Mouse (Mus musculus): ENCODE measurements around the gene Tlx2. TPM values are rescaled to one million over a fixed set of nuclear protein-coding genes. Genes with fewer than 3 reads are reported as not detected.

Tlx2 gene
- total RNA-seq, 1 experiment: 0.58 TPM

DNA sequence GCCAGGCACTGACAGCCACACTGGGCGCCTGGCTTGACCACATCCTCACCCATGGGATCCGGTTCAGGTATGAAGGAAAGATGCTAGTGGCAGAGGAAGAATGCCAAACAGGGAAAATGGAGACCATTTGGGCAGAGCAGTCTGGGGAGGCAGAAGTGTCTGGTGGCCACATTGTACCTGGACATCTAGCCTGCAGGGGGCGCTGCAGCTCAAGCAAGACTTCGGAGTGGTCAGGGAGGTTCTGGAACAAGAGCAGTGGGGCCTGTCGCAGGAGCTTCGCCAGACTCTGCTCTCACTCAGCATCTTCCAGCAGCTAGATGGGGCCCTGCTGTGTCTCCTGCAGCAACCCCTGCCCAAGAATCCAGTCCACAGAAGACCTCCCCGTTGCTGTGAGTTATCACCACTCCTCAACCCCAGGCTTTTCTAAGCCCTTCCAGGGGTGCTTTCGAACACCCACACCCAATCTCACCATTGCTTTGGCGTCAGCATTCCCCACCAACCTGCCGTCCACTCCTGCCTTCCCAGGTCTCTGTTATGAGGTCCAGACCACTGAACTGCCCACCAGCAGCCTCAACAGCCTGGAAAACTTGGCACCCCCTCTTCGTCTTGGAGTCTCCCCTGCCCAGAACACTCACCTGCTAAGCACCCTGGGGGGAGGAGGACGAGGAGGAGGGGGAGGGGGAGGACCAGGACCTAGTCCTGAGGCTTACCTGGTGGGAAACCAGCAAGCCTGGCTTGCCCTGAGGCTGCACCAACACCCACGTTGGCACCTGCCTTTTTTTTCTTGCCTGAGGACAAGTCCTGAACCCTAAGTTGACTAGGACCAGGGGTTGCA is 37.7 kb upstream of the Tlx2 start:
- in situ Hi-C loops (cut with MboI; ENCODE audit: low sequenced_read_pairs in 2 of 2, unreplicated experiment in 2 of 2): no loop called here
- no peak overlapping the region for H3K27ac ChIP-seq (ENCODE audit: insufficient read depth, low read depth, low read length, poor library complexity, severe bottlenecking)
- peak overlapping the region in 1 of 2 experiments; percentile 93; a peak in 2 of 4 replicates for H3K4me3 ChIP-seq (ENCODE audit: insufficient read depth in 1 of 2, low read depth in 1 of 2, low read length in 2 of 2, poor library complexity in 1 of 2, severe bottlenecking in 1 of 2)

DNA sequence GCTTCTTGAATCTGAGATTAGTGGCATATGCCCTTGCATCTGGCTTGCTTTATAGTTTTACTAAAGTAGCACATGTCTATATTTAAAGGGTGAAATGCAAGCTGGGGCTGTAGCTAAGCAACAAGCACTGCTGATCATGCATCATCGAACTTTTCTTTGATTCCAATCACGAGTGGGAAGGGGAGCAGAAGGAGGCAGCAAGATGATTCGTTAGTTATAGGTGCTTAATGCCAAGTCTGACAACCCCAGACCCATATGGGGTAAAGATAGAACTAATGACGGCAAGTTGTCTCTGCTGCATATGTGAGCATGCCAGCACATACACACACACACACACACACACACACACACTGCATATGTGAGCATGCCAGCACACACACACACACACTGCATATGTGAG is 34.1 kb upstream of the Tlx2 start:
- Histone ChIP-seq H3K4me1 (ENCODE audit: control insufficient read depth in 2 of 2, insufficient read depth in 2 of 2, low read length in 2 of 2, poor library complexity in 1 of 2) (0 out of 4 replicates have a peak, but pooled peaks cover 0 to 3% of the 10 kb centered on the region in 2 experiments), H3K36me3 (ENCODE audit: control insufficient read depth, insufficient read depth, low read length, poor library complexity, severe bottlenecking) (no peaks in the 10 kb centered on the region), H3K4me3 (ENCODE audit: insufficient read depth in 1 of 2, low read depth in 1 of 2, low read length in 2 of 2, poor library complexity in 1 of 2, severe bottlenecking in 1 of 2) (no peak overlapping the region), H3K9me3 (ENCODE audit: control insufficient read depth, insufficient read depth, low read depth, low read length) (no peaks in the 10 kb centered on the region), H3K27ac (ENCODE audit: insufficient read depth, low read depth, low read length, poor library complexity, severe bottlenecking) (no peak overlapping the region), H3K9ac (ENCODE audit: insufficient read depth, low read depth, low read length, poor library complexity, severe bottlenecking) (no peak overlapping the region)
- DNase-seq (ENCODE audit: low read depth, low spot score): no peak
- TF ChIP-seq CHD2 (IDR thresholded peaks at IDR 0.05; ENCODE audit: low read depth, low read length) (no peak), MAFK (IDR thresholded peaks at IDR 0.05; ENCODE audit: insufficient read depth, low read depth, low read length) (no peak)
- in situ Hi-C loops (cut with MboI; ENCODE audit: low sequenced_read_pairs in 2 of 2, unreplicated experiment in 2 of 2): no loop called here

More for the DNA sequence above, 37.7 kb upstream of the Tlx2 start:
- DNase-seq (ENCODE audit: low read depth, low spot score): peak; percentile 73
- Histone ChIP-seq H3K36me3 (ENCODE audit: control insufficient read depth, insufficient read depth, low read length, poor library complexity, severe bottlenecking) (no peaks in the 10 kb centered on the region), H3K9ac (ENCODE audit: insufficient read depth, low read depth, low read length, poor library complexity, severe bottlenecking) (no peak overlapping the region; the same call in 1 of the 2 replicates), H3K4me1 (ENCODE audit: control insufficient read depth in 2 of 2, insufficient read depth in 2 of 2, low read length in 2 of 2, poor library complexity in 1 of 2) (0 out of 4 replicates have a peak, but pooled peaks cover 0 to 3% of the 10 kb centered on the region in 2 experiments), H3K9me3 (ENCODE audit: control insufficient read depth, insufficient read depth, low read depth, low read length) (no peaks in the 10 kb centered on the region)
- TF ChIP-seq HCFC1 (IDR thresholded peaks at IDR 0.05; ENCODE audit: borderline replicate concordance, insufficient read depth, low read length) (no peak), ZC3H11A (IDR thresholded peaks at IDR 0.05; ENCODE audit: borderline replicate concordance, low read depth, low read length) (no peak), CHD2 (IDR thresholded peaks at IDR 0.05; ENCODE audit: low read depth, low read length) (no peak), ZNF384 (IDR thresholded peaks at IDR 0.05; ENCODE audit: low read depth, low read length) (no peak)

DNA sequence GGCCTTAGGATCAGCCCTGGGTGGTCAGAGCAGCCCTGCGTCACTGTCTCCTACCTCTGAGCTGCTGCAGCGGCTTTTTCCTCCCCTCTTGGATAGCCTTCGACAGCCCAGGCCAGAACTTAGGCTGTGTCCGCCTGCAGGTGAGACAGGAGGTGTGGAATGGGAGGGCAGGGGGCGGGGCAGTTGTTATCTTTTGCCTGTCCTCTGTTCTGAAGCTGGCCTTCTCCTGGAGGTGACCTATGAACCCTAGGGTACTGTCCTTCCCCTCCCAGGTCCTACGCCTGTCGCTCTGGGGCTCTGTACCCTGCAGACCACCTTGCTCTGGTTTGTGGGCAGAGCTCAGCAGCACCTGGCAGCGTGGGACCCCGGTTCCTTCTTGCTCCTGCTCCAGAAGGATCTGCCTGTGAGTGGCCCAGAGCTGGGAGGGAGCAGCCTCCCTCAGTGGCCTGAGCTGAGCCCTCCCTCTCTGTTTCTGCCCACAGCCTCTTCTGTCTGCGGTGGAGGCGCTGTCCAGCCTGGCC is 33.1 kb upstream of the Tlx2 start:
- H3K27ac ChIP-seq (ENCODE audit: insufficient read depth, low read depth, low read length, poor library complexity, severe bottlenecking): no peak overlapping the region
- DNase-seq (ENCODE audit: low read depth, low spot score): no peak
- TF ChIP-seq MAFK (IDR thresholded peaks at IDR 0.05; ENCODE audit: insufficient read depth, low read depth, low read length) (no peak), HCFC1 (IDR thresholded peaks at IDR 0.05; ENCODE audit: borderline replicate concordance, insufficient read depth, low read length) (no peak), ZC3H11A (IDR thresholded peaks at IDR 0.05; ENCODE audit: borderline replicate concordance, low read depth, low read length) (no peak), ZNF384 (IDR thresholded peaks at IDR 0.05; ENCODE audit: low read depth, low read length) (no peak), CHD2 (IDR thresholded peaks at IDR 0.05; ENCODE audit: low read depth, low read length) (no peak)

DNA sequence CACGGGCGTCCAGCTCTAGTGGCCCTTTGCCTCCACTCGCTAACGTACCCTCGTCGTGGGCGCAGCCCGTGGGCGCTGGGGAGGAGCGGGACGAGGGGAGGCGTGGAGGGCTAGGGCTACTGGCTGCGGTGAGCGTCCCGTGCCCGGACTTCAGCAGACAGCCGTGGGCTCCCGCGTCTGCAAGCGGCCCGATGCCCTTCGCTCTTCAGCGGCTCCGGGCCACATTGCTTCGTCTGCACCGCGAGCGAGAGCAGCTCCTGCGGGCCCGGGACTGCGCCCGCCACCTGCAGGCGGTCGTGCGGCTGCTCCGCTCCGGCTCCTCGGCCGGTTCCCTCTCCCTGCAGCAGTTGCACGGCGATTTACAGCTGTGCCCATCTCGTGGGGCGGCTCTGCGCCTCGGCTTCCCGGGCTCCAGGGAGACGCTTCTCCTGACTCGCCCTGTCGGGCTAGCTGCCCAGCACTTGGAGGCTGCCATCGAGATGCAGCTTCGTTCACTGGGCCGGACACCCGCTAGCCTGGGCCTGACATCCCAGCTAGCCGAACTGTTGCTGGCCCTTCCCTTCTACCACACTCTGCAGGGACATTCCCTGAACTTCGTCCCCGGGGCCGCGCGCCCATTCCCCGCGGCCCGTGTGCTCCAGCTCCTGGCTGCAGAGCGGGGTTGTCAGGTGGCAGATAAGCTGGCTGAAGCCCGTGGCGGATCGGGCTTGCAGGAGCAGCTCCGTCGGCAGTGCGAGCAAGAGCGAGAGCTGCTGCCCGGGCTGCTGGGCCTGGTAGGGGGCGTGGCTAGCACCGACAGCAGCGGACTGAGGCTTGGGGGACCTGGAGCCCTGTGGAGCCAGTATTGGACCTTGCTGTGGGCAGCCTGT is 31.8 kb upstream of the Tlx2 start:
- Histone ChIP-seq H3K9me3 (ENCODE audit: control insufficient read depth, insufficient read depth, low read depth, low read length) (no peaks in the 10 kb centered on the region), H3K4me3 (ENCODE audit: insufficient read depth in 1 of 2, low read depth in 1 of 2, low read length in 2 of 2, poor library complexity in 1 of 2, severe bottlenecking in 1 of 2) (peak overlapping the region; percentile 79 to 83), H3K27ac (ENCODE audit: insufficient read depth, low read depth, low read length, poor library complexity, severe bottlenecking) (no peak overlapping the region), H3K9ac (ENCODE audit: insufficient read depth, low read depth, low read length, poor library complexity, severe bottlenecking) (peak overlapping the region; percentile 76), H3K4me1 (ENCODE audit: control insufficient read depth in 2 of 2, insufficient read depth in 2 of 2, low read length in 2 of 2, poor library complexity in 1 of 2) (no peaks in the 10 kb centered on the region), H3K36me3 (ENCODE audit: control insufficient read depth, insufficient read depth, low read length, poor library complexity, severe bottlenecking) (no peaks in the 10 kb centered on the region)
- no peak for TF ChIP-seq HCFC1 (IDR thresholded peaks at IDR 0.05; ENCODE audit: borderline replicate concordance, insufficient read depth, low read length)
- TF ChIP-seq ZNF384 (IDR thresholded peaks at IDR 0.05; ENCODE audit: low read depth, low read length): no peak
- DNase-seq (ENCODE audit: low read depth, low spot score): no peak
- in situ Hi-C loops (cut with MboI; ENCODE audit: low sequenced_read_pairs in 2 of 2, unreplicated experiment in 2 of 2): no loop called here

More for the DNA sequence above, 33.1 kb upstream of the Tlx2 start:
- no peak overlapping the region for H3K4me3 ChIP-seq (ENCODE audit: insufficient read depth in 1 of 2, low read depth in 1 of 2, low read length in 2 of 2, poor library complexity in 1 of 2, severe bottlenecking in 1 of 2)
- in situ Hi-C loops (cut with MboI; ENCODE audit: low sequenced_read_pairs in 2 of 2, unreplicated experiment in 2 of 2): no loop called here
- H3K4me1 ChIP-seq (ENCODE audit: control insufficient read depth in 2 of 2, insufficient read depth in 2 of 2, low read length in 2 of 2, poor library complexity in 1 of 2): 0 out of 4 replicates have a peak, but pooled peaks cover 0 to 3% of the 10 kb centered on the region in 2 experiments
- H3K9me3 ChIP-seq (ENCODE audit: control insufficient read depth, insufficient read depth, low read depth, low read length): no peaks in the 10 kb centered on the region
- no peak overlapping the region for H3K9ac ChIP-seq (ENCODE audit: insufficient read depth, low read depth, low read length, poor library complexity, severe bottlenecking)
- no peaks in the 10 kb centered on the region for H3K36me3 ChIP-seq (ENCODE audit: control insufficient read depth, insufficient read depth, low read length, poor library complexity, severe bottlenecking)
